ENCODE assay signal across 8 mouse cellular contexts in the genomic region with DNA sequence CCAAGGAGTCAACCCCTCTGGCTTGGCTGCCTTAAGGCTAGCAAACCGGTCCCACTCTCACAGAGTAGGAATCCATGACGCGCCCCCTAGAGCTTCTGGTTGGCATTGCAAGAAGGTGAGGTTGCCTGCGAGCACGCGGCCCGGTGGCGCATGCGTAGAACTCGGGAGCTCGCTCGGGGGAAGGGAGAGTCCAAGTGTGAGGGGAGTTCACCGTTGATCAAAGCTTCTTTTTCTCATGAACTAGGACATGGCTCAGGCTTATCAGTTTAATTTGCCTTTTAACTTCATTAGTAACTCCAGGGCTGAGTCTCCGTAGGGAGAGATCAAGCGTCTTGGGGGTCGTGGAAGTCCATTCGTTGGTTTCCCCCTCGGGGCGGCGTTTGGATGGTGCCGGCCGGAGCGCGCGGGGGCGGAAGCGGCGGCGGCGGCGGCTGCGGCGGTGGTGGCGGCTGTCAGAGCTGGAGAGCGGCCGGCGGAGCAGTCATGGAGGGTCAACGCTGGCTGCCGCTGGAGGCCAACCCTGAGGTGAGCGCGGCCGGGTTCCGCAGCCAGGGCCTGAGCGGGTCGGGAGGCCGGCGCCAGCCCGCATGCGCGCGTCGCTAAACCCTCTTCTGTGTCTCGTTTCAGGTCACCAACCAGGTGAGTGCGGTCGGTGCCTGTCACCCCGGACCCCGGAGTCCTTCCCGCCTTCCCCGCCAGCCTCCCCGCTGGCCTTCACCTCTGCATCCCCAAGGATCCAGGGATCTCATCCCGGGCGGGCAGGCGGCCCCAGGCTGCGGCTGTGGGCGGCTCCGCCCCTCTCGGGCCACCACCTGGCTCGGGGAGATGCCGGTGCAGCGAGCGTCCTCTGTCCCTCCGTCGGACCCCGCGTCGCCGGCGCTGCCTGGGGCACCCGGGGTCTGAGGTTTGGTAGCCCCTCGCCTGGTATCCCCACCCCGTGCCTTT. TPM values are rescaled to one million over a fixed set of nuclear protein-coding genes. Genes with fewer than 3 reads are reported as not detected.
DNase-seq lines count a peak whose midpoint lies in the region; ATAC-seq and TF ChIP-seq lines count a peak whose summit lies in the region.

Gene Uchl3 (plus strand): TSS at position 387 of the 945 bp plus-strand sequence.

- H3K36me3 ChIP-seq in G1E (replicated peaks): peaks cover 13% of the 10 kb centered on the region
- H3K36me3 ChIP-seq in forebrain, postnatal 0 days (ENCODE audit: insufficient read depth): no peaks in the 10 kb centered on the region
- H3K36me3 ChIP-seq in lung, embryonic 15.5 days: no peaks in the 10 kb centered on the region

- peaks cover 11% of the 10 kb centered on the region; the same call in 1 of the 2 replicates for H3K27me3 ChIP-seq in G1E (ENCODE audit: insufficient read depth, low read length)
- no peaks in the 10 kb centered on the region for H3K27me3 ChIP-seq in forebrain, postnatal 0 days (ENCODE audit: insufficient read depth, low read length)
- no peaks in the 10 kb centered on the region for H3K27me3 ChIP-seq in lung, embryonic 15.5 days

- peak; percentile 98 for DNase-seq in G1E (ENCODE audit: low spot score)
- DNase-seq in cerebellum, adult 18-20 months: peak; percentile 97 to 99
- peak; percentile 99 for DNase-seq in forebrain, postnatal 0 days
- peak; percentile 99 for DNase-seq in heart, postnatal 4 days
- DNase-seq in layer of hippocampus, adult 8-10 months (ENCODE audit: low spot score in 2 of 2): peak; percentile 92 to 98
- peak; percentile 81 for DNase-seq in ovary, adult 18-20 months (ENCODE audit: low spot score)
- DNase-seq in thymus, postnatal 0 days (ENCODE audit: low spot score): peak; percentile 95

- WGBS in forebrain, postnatal 0 days: under 1% methylated on average over 73 of the region's 81 CpGs
- WGBS in lung, embryonic 15.5 days: under 1% methylated on average over 77 of the region's 81 CpGs

- H3K27ac ChIP-seq in forebrain, postnatal 0 days (ENCODE audit: low read depth, low read length): peak within 1 kb of the TSS; percentile 82
- H3K27ac ChIP-seq in lung, embryonic 15.5 days: peak within 1 kb of the TSS; percentile 52; the same call in 1 of the 2 replicates

- peaks cover 28% of the 10 kb centered on the region for H3K4me1 ChIP-seq in G1E (ENCODE audit: insufficient read depth, low read depth, low read length)
- H3K4me1 ChIP-seq in forebrain, postnatal 0 days (ENCODE audit: insufficient read depth): peaks cover 10% of the 10 kb centered on the region; the same call in 1 of the 2 replicates
- peaks cover 4% of the 10 kb centered on the region for H3K4me1 ChIP-seq in lung, embryonic 15.5 days

- no peaks in the 10 kb centered on the region for H3K9me3 ChIP-seq in G1E (replicated peaks)
- H3K9me3 ChIP-seq in forebrain, postnatal 0 days (ENCODE audit: low read length): no peaks in the 10 kb centered on the region
- H3K9me3 ChIP-seq in lung, embryonic 15.5 days: no peaks in the 10 kb centered on the region

- TF ChIP-seq CTCF in G1E (IDR thresholded peaks at IDR 0.05; ENCODE audit: low read depth, low read length): peak; percentile 96
- peak; percentile 97 for TF ChIP-seq CTCF in forebrain, postnatal 0 days (IDR thresholded peaks at IDR 0.05; ENCODE audit: low read depth)

- H3K4me2 ChIP-seq in forebrain, postnatal 0 days (ENCODE audit: low read depth): peak within 1 kb of the TSS; percentile 88
- H3K4me2 ChIP-seq in lung, embryonic 15.5 days: peak within 1 kb of the TSS; percentile 92

- peak within 1 kb of the TSS; percentile 89 for H3K9ac ChIP-seq in forebrain, postnatal 0 days
- peak within 1 kb of the TSS; percentile 75 for H3K9ac ChIP-seq in lung, embryonic 15.5 days

- H3K4me3 ChIP-seq in G1E (ENCODE audit: low read depth, low read length): peak within 1 kb of the TSS; percentile 84
- peak within 1 kb of the TSS; percentile 99 for H3K4me3 ChIP-seq in forebrain, postnatal 0 days (ENCODE audit: low read depth, low read length)
- peak within 1 kb of the TSS; percentile 99 for H3K4me3 ChIP-seq in lung, embryonic 15.5 days

- peak; percentile 76 for ATAC-seq in G1E (ENCODE audit: extremely low read depth, insufficient number of reproducible peaks, low FRiP score, poor library complexity, severe bottlenecking)
- peak; percentile 94 for ATAC-seq in forebrain, postnatal 0 days
- peak; percentile 92 for ATAC-seq in lung, embryonic 15.5 days (ENCODE audit: borderline replicate concordance, extremely low read depth, low FRiP score, low TSS enrichment)

RNA-seq across cellular contexts. Expression of gene Uchl3, which starts in this region (rescaled TPM):
- total RNA-seq in G1E (2014; fragmentation: Nextera tagmentation): 69.4 and 78.6 TPM in 2 replicates
- total RNA-seq in G1E (2017): 78.5 and 80.9 TPM in 2 replicates
- 20.2 and 23.6 TPM in 2 replicates for polyA plus RNA-seq in G1E (2012)
- total RNA-seq in forebrain, postnatal 0 days (2014; rRNA removed): 101 and 112 TPM in 2 replicates
- polyA plus RNA-seq in forebrain, postnatal 0 days (2015; fragmentation: Nextera tagmentation; extraction: Ambion mirVana): 273 and 332 TPM in 2 replicates
- total RNA-seq in heart, postnatal 4 days (2021): 10 to 100 TPM; 33.9 to 35.3 TPM
- total RNA-seq in layer of hippocampus, adult 8-10 months (2022): 10 to 100 TPM; 41.6 to 48.7 (median 44.4) TPM
- polyA plus RNA-seq in lung, embryonic 15.5 days (2015; fragmentation: Nextera tagmentation; extraction: Ambion mirVana): 119 and 128 TPM in 2 replicates
- polyA plus RNA-seq in thymus, postnatal 0 days (2015; fragmentation: Nextera tagmentation; extraction: Ambion mirVana): 203 and 219 TPM in 2 replicates

Comparison
In these comparisons a context has a peak if more than half of its experiments do, and no peak if none do; other contexts are left out.
1. Peak in every context shown above with its lines: DNase-seq, ATAC-seq, H3K4me3 ChIP-seq and H3K27ac ChIP-seq.